Mouse (Mus musculus): ENCODE data around the gene Lcn3. TPM values are rescaled to one million over a fixed set of nuclear protein-coding genes. Genes with fewer than 3 reads are reported as not detected.
"Not testable (repeated sequence)": the region's sequence is repeated elsewhere in the genome, so short reads cannot be mapped to it uniquely, and the experiment has no call there.

The Lcn3 gene
- polyA plus RNA-seq, 1 experiment from 2014 or later = 0.45 TPM

DNA sequence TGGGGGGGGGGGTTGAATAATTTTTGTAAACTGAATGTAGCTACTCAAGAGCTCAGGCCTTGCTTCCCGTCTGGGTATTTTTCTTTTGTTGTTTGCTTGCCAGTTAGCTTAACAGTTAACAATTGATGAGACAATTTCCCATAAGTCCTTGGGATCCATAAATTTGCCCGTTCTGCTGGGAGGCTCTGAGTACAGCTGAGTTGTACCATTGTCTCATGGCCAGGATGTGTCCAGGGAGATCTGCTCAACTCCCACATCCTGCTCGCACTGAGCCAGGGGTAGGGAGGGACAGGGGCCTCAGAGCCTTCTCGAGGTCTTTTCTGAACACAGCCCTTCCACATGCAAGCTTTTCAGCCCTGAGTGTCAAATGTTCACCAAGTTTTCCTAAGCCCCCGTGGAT, 32.7 kb downstream of the Lcn3 start:
- H3K36me3 ChIP-seq (ENCODE audit: control insufficient read depth, insufficient read depth, low read length) = no peaks in the 10 kb centered on the region
- no peaks in the 10 kb centered on the region for H3K4me1 ChIP-seq (ENCODE audit: control insufficient read depth, insufficient read depth, low read length)
- no peak for ATAC-seq (ENCODE audit: low FRiP score, low TSS enrichment)
- H3K9me3 ChIP-seq (ENCODE audit: control insufficient read depth, low read length) = no peaks in the 10 kb centered on the region
- H3K9ac ChIP-seq (ENCODE audit: low read depth, low read length) = no peak overlapping the region
- WGBS = 28% methylated on average over 5 of the region's 5 CpGs
- no peak overlapping the region for H3K4me2 ChIP-seq (replicated peaks; ENCODE audit: low read depth, low read length)
- H3K4me3 ChIP-seq (ENCODE audit: low read length) = no peak overlapping the region
- no peak overlapping the region for H3K27ac ChIP-seq (ENCODE audit: low read depth, low read length)
- H3K27me3 ChIP-seq (ENCODE audit: control insufficient read depth, insufficient read depth, low read length) = no peaks in the 10 kb centered on the region

DNA sequence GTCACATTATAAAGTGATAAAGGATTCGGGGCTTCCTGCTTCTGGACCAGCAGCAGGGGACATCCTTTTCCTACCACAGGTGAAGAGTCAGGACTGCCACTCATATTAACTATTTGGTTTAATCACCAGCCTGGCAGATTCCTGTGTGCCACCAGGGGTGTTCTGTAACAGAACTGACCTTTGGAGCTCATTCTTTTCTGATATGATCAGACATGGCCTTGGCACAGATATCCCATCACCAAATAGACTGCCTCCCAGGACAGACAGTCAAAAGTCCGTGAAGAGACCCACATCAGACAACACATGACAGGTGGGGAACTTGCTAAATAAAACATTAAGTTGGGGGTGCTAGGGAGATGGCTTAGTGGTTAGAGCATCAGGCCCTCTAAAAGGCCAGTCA, 46.3 kb downstream of the Lcn3 start:
- no peak for ATAC-seq (ENCODE audit: low FRiP score, low TSS enrichment)
- H3K9ac ChIP-seq (ENCODE audit: low read depth, low read length) = no peak overlapping the region
- H3K4me3 ChIP-seq (ENCODE audit: low read length) = no peak overlapping the region
- no peaks in the 10 kb centered on the region for H3K4me1 ChIP-seq (ENCODE audit: control insufficient read depth, insufficient read depth, low read length)
- H3K4me2 ChIP-seq (replicated peaks; ENCODE audit: low read depth, low read length) = no peak overlapping the region
- H3K27ac ChIP-seq (ENCODE audit: low read depth, low read length) = no peak overlapping the region
- WGBS = 85% methylated on average over 2 of the region's 2 CpGs
- no peaks in the 10 kb centered on the region for H3K9me3 ChIP-seq (ENCODE audit: control insufficient read depth, low read length)
- no peaks in the 10 kb centered on the region for H3K27me3 ChIP-seq (ENCODE audit: control insufficient read depth, insufficient read depth, low read length)
- no peaks in the 10 kb centered on the region for H3K36me3 ChIP-seq (ENCODE audit: control insufficient read depth, insufficient read depth, low read length)

DNA sequence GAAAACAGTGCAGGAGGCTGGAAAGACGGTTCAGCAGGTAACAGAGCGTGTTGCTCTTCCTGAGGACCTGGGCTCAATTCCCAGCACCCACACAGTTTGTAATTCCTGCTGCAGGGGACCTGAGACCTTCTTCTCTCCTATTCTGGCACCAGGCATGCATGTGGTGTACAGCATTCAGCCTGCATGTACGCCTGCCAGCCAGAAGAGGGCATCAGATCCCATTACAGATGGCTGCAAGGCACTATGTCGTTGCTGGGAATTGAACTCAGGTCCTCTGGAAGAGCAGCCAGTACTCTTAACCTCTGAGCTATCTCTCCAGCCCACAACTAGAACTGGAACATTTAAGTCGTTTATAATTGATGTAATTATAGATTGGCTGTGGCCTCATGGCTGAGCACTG, 48.0 kb downstream of the Lcn3 start:
- H3K4me2 ChIP-seq (replicated peaks; ENCODE audit: low read depth, low read length) = no peak overlapping the region
- no peaks in the 10 kb centered on the region for H3K36me3 ChIP-seq (ENCODE audit: control insufficient read depth, insufficient read depth, low read length)
- no peaks in the 10 kb centered on the region for H3K27me3 ChIP-seq (ENCODE audit: control insufficient read depth, insufficient read depth, low read length)
- no peaks in the 10 kb centered on the region for H3K9me3 ChIP-seq (ENCODE audit: control insufficient read depth, low read length)
- no peak overlapping the region for H3K27ac ChIP-seq (ENCODE audit: low read depth, low read length)
- ATAC-seq (ENCODE audit: low FRiP score, low TSS enrichment) = no peak
- no peak overlapping the region for H3K9ac ChIP-seq (ENCODE audit: low read depth, low read length)
- H3K4me3 ChIP-seq (ENCODE audit: low read length) = no peak overlapping the region
- WGBS = 76% methylated on average over 5 of the region's 5 CpGs
- H3K4me1 ChIP-seq (ENCODE audit: control insufficient read depth, insufficient read depth, low read length) = no peaks in the 10 kb centered on the region

DNA sequence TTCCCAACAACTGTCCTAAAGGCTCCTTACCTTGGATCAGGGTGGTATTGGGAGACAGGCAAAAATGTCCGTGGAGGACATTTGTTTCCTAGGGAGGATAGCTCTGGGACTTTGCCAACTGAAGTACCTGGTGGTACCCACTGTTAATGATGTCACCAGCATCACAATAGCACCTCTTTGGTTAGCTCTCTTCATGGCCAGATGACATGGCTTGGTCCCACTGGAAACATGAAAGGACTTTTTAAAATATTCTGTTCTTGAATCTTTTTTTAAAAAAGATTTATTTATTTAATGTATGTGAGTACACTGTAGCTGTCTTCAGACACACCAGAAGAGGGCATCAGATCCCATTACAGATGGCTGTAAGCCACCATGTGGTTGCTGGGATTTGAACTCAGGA, 50.4 kb downstream of the Lcn3 start, which contains the start of gene Glt6d1:
Gene Glt6d1, minus strand, starts transcription at position 101 of the 400 bp plus-strand sequence.
- 82% methylated on average over 1 of the region's 1 CpGs for WGBS
- not testable (repeated sequence) for H3K27ac ChIP-seq (ENCODE audit: low read depth, low read length); H3K36me3 ChIP-seq (ENCODE audit: control insufficient read depth, insufficient read depth, low read length); H3K4me3 ChIP-seq (ENCODE audit: low read length); H3K4me1 ChIP-seq (ENCODE audit: control insufficient read depth, insufficient read depth, low read length); H3K4me2 ChIP-seq (replicated peaks; ENCODE audit: low read depth, low read length); H3K27me3 ChIP-seq (ENCODE audit: control insufficient read depth, insufficient read depth, low read length); ATAC-seq (ENCODE audit: low FRiP score, low TSS enrichment); H3K9me3 ChIP-seq (ENCODE audit: control insufficient read depth, low read length); H3K9ac ChIP-seq (ENCODE audit: low read depth, low read length)

Other genes starting within 250 kb of the Lcn3 start
- gene Traf2, start 218.6 kb upstream of the Lcn3 start, polyA plus RNA-seq (2014; fragmentation: Nextera tagmentation; extraction: Ambion mirVana) = 30.2 and 34.0 TPM in 2 replicates
- gene Edf1, start 207.7 kb upstream of the Lcn3 start, polyA plus RNA-seq (2014; fragmentation: Nextera tagmentation; extraction: Ambion mirVana) = 314 and 436 TPM in 2 replicates
- 3.3 and 7.5 TPM in 2 replicates for gene Mamdc4, start 190.7 kb upstream of the Lcn3 start, polyA plus RNA-seq (2014; fragmentation: Nextera tagmentation; extraction: Ambion mirVana)
- 229 and 294 TPM in 2 replicates for gene Phpt1, start 190.3 kb upstream of the Lcn3 start, polyA plus RNA-seq (2014; fragmentation: Nextera tagmentation; extraction: Ambion mirVana)
- gene Ajm1, start 183.8 kb upstream of the Lcn3 start, polyA plus RNA-seq (2014; fragmentation: Nextera tagmentation; extraction: Ambion mirVana) = 0.07 and 0.18 TPM in 2 replicates
- 59.6 and 81.1 TPM in 2 replicates for gene Rabl6, start 157.0 kb upstream of the Lcn3 start, polyA plus RNA-seq (2014; fragmentation: Nextera tagmentation; extraction: Ambion mirVana)
- 0.23 and 0.29 TPM in 2 replicates for gene Ccdc183, start 147.9 kb upstream of the Lcn3 start, polyA plus RNA-seq (2014; fragmentation: Nextera tagmentation; extraction: Ambion mirVana)
- 24.3 and 35.0 TPM in 2 replicates for gene Tmem141, start 143.6 kb upstream of the Lcn3 start, polyA plus RNA-seq (2014; fragmentation: Nextera tagmentation; extraction: Ambion mirVana)
- gene Fcna, start 137.5 kb upstream of the Lcn3 start, polyA plus RNA-seq (2014; fragmentation: Nextera tagmentation; extraction: Ambion mirVana) = 1.6 and 1.9 TPM in 2 replicates
- gene Lcn8, start 112.4 kb upstream of the Lcn3 start, polyA plus RNA-seq (2014; fragmentation: Nextera tagmentation; extraction: Ambion mirVana) = not detected in 2 replicates
- not detected in 2 replicates for gene Lcn5, start 107.6 kb upstream of the Lcn3 start, polyA plus RNA-seq (2014; fragmentation: Nextera tagmentation; extraction: Ambion mirVana)
- not detected in 2 replicates for gene Lcn6, start 88.8 kb upstream of the Lcn3 start, polyA plus RNA-seq (2014; fragmentation: Nextera tagmentation; extraction: Ambion mirVana)
- not detected in 2 replicates for gene Lcn10, start 82.8 kb upstream of the Lcn3 start, polyA plus RNA-seq (2014; fragmentation: Nextera tagmentation; extraction: Ambion mirVana)
- not detected in 2 replicates for gene Obp2a, start 65.5 kb upstream of the Lcn3 start, polyA plus RNA-seq (2014; fragmentation: Nextera tagmentation; extraction: Ambion mirVana)
- gene Bmyc, start 58.8 kb upstream of the Lcn3 start, polyA plus RNA-seq (2014; fragmentation: Nextera tagmentation; extraction: Ambion mirVana) = 83.2 and 93.7 TPM in 2 replicates
- gene Obp2b, start 28.6 kb upstream of the Lcn3 start, polyA plus RNA-seq (2014; fragmentation: Nextera tagmentation; extraction: Ambion mirVana) = not detected in 2 replicates
- gene Lcn11, start 11.4 kb downstream of the Lcn3 start, polyA plus RNA-seq (2014; fragmentation: Nextera tagmentation; extraction: Ambion mirVana) = not detected in 2 replicates
- gene Gm13539, start 16.7 kb downstream of the Lcn3 start, polyA plus RNA-seq (2014; fragmentation: Nextera tagmentation; extraction: Ambion mirVana) = not detected in 2 replicates
- gene Glt6d1, start 50.3 kb downstream of the Lcn3 start, polyA plus RNA-seq (2014; fragmentation: Nextera tagmentation; extraction: Ambion mirVana) = not detected in 2 replicates
- gene Lcn9, start 57.6 kb downstream of the Lcn3 start, polyA plus RNA-seq (2014; fragmentation: Nextera tagmentation; extraction: Ambion mirVana) = not detected in 2 replicates
- gene Sohlh1, start 81.7 kb downstream of the Lcn3 start, polyA plus RNA-seq (2014; fragmentation: Nextera tagmentation; extraction: Ambion mirVana) = not detected in 2 replicates
- 0.07 and 0.67 TPM in 2 replicates for gene Kcnt1, start 98.2 kb downstream of the Lcn3 start, polyA plus RNA-seq (2014; fragmentation: Nextera tagmentation; extraction: Ambion mirVana)
- gene Camsap1, start 217.7 kb downstream of the Lcn3 start, polyA plus RNA-seq (2014; fragmentation: Nextera tagmentation; extraction: Ambion mirVana) = 12.6 and 24.8 TPM in 2 replicates

Measured in kidney, embryonic 14.5 days (tissue).